Mouse (Mus musculus) hindlimb bud, embryonic 11.5 days (tissue): ENCODE results near the gene Glis3.

Source experiments
- DNase-seq: peaks from one replicate; pipeline ENCODE4 v3.0.0-alpha.2; 2012; ENCODE audit warnings: low read depth, low spot score; ENCODE audit errors: extremely low spot score

Gene Glis3

DNA sequence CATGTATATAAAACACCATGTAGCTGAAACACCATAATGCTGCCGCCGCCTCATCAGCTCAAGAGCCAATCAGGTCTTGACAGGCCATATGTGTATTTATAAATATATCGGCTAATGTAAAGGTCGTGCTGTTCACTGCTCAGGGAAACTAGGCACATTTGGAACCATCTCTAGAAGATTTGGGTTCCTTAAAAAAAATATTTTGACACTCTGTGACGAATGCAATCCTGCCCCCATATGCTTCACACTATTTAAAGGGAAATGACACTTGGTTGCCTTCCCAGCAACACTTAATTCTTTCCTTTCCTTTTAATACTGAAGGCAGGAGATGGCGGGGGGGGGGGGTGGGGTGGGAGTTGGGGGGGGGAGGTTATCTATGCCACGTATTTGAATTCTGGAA lies 286.1 kb downstream of the Glis3 start:
- no peak for DNase-seq

GRCm38 (mm10) chr19:28392838-28393237 lies 287.0 kb downstream of the Glis3 start:
- no peak for DNase-seq

GRCm38 (mm10) chr19:28390920-28391319 lies 289.0 kb downstream of the Glis3 start:
- DNase-seq, result no peak

DNA sequence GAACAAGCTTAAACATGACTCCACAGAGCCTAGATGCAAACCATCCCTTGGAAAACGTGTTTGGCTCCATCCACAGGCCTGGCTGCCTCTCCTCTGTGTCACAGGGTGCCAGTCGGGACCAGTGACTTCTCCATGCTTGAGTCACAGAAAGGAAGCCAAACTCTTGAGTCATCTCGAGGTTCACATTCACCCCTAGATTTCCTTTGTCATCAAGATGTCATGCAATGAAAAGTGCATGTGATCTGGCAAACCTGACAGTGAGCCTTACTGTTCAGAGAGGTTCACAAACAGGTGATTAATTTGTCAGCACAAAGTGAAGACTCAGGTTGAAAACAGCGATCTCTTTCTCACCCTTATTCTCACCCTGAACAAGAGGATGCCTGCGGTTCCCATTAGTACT lies 290.7 kb downstream of the Glis3 start:
- no peak for DNase-seq

GRCm38 (mm10) chr19:28383425-28383824 lies 296.5 kb downstream of the Glis3 start:
- DNase-seq, result no peak

DNA sequence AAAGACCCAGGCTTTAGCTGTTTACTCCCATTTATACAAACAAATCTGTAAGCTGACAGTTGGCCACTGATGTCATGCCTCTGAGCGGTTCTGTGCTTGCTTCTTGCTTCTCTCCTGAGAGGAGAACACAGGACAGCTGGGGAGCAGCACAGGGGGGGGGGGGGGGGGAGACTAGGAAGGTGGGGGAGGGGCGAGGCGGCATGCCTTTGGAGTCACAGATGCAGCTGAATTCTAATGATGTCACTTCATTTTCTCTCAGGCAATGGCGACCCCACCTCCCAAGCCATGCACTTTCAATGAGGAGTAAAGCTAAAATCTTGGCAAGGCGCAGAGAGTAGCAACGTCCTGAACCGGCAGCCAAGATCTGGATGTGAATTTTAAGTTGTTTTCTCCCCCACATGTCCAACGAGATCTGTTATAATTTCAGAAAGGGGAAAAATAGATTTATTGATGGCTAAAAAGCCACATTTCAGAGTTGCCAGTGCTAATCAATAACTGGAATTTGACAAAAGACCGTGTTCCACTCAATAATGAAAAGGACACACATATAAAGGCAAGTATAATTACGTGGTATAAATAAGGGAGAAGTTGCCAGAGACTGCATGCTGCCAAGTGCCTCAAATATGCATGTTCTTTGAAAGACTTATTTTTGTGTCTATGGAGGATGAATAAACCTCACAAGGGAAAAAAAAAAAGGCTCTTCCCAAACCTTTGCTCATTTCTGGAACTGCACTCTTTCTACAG lies 297.5 kb downstream of the Glis3 start:
- DNase-seq, result no peak

GRCm38 (mm10) chr19:28381441-28381840 lies 298.4 kb downstream of the Glis3 start:
- no peak for DNase-seq

DNA sequence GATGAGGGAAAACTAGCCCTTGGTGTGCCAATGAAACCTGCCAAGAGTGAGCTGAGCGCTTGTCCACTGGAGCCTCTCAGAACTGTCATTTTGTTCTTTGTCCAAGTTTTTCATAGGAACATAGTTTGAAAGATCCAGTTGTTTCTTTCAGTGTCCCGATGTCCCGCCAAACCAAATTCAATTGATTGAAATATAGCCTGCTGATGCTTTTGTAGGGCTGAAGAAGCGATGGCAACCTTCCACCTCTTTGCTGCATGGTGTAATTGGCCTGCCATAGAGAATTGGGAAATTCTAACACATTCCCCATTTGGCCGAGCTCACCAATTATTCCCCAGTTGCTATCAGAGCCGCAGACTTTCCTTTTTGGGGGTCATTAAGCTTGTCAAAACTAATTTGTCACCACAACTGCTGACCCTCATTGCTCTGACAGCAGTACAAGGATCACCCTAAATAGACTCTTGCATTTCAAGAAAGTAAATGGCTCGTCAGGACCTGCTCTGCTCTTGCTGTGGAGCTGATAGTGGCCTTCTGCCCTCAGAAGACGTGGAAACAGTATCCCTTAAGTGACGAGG lies 299.1 kb downstream of the Glis3 start:
- no peak for DNase-seq

DNA sequence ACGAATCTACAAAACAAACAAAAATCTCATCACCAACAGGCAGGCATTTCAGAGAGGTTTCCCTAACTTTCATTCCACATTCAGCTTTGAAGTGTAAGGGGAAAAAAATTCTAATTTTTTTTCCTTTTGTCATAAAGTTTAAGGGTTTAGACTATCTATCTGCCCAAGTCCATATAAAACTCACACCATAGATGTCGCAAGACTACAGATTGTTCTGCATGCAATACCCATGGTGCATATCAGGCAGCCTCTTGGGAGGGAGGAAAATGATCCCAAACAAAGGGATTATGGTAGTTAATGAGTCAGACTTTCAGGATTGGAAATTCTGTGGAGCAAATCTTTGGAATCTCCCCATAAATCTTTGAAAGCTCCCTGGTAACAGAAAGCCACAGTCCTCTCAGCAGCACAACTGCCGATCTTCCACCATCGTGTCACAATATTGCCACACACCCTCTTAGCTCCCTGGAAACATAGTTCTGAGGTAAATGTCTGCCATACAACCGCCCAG lies 302.0 kb downstream of the Glis3 start:
- no peak for DNase-seq

- DNase-seq, result no peak
Observed at GRCm38 (mm10) chr19:28376401-28376800, 303.5 kb downstream of the Glis3 start.

DNA sequence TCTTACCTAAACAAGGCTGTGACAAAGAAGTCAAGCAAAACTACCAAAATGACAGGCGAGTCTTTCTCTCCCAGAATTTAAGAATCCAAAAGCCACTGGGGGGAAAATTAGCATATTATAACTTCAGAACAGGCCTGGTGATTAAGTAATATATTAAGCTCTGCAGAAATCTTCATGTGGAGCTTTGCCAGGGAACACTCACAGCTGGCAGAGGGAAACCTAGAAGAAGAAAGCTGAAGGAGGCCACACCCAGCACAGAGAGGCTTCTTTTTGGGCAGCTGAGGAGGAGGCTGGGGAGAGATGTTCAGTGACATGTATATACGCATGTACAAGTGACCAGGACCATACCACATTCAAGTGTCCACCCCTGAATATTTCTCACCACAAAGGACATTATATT lies 304.1 kb downstream of the Glis3 start:
- DNase-seq, result no peak

DNA sequence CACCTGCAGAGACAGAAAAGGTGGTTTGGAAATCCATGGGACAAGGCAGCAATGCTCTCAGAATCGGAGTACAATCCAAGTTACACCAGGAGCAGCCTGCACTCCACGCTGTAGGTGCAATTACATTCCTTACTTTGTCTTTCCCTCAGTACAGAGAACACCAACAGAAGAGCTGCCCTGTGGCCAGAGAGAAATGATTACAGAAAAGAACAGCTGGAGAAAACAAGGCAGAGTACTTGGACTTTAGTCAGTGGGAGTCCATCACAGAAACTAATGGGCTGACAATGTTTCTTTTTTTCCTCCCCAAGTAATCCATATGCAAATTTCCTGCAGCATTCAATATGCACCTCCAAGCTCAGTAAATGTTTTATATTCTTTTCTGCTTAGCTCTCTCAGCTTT lies 305.4 kb downstream of the Glis3 start:
- DNase-seq, result no peak

- no peak for DNase-seq
Observed at GRCm38 (mm10) chr19:28368215-28368614, 311.7 kb downstream of the Glis3 start.

DNA sequence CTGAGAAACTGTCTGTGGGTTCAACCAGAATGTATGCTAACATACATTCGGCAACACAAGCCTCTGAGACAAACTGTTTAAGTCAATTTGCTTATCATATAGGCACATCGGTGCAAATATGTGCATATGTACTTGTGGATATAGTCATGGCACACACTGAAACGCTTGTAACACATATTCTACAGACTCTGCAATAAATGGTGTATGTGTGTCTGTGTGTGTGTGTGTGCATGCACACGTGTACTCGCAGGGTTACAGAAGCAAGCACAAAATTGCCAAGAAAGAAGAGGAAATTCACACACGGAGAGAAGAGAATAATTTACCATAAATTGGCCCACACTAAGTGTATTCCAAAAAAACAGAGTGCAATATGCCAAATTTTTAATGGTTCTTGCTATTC lies 312.6 kb downstream of the Glis3 start:
- no peak for DNase-seq

DNA sequence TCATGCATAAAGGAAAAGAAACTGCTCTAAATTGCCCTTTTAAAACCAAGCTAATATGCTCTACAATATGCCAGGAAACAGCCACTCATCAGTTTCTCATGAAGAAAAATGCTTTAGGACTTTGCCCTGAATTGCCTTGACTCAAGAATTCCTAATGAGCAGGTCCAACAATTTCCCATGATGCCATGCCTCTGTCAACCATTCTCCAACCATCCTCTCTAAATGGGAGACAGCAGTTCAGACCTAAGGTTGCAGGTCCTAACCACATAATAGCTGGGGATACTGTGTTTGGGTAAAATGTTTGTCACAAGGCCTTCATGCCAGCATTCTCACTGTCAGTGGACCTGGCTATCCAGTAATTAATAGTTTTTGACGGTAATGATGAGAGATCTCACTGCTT lies 313.1 kb downstream of the Glis3 start:
- DNase-seq, result no peak

DNA sequence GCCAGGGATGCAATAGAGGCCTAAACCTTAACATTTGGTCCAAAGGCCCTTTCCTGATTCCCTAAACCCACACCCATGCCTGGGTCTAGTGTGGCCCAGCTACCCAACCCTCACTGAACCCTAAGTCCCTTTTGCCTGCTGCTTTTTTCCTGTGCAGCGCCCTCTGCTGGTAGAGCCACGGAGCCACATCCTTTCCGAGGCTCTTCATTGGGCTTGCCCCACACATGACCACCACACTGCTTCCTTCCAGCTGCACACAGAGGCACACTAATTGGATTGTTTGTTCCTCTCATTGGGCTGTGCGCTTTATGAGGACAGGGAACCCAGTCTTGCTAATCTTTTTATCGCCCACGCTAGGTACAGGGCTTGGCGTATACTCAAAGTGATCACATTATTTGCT lies 314.0 kb downstream of the Glis3 start:
- peak; percentile 41 for DNase-seq

DNA sequence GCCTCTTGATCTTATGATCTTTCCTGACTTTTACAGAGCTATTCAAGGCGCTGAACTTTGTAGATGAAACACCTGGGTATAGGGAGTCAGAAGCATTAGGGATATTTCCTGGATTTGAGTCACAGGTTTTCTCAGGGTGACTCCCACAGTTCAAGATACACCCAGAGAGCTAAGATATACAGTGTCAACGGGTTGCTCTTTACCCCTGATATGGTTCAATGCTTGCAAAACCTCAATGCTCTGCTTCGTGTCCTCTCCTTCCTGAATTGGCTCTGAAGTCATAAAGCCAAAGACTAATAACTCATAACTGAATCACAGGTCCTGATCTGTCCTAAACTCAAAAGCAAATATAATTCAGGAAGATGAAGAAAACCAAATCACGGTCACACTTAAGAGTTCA lies 319.0 kb downstream of the Glis3 start:
- no peak for DNase-seq

GRCm38 (mm10) chr19:28357595-28357994 lies 322.3 kb downstream of the Glis3 start:
- no peak for DNase-seq

DNA sequence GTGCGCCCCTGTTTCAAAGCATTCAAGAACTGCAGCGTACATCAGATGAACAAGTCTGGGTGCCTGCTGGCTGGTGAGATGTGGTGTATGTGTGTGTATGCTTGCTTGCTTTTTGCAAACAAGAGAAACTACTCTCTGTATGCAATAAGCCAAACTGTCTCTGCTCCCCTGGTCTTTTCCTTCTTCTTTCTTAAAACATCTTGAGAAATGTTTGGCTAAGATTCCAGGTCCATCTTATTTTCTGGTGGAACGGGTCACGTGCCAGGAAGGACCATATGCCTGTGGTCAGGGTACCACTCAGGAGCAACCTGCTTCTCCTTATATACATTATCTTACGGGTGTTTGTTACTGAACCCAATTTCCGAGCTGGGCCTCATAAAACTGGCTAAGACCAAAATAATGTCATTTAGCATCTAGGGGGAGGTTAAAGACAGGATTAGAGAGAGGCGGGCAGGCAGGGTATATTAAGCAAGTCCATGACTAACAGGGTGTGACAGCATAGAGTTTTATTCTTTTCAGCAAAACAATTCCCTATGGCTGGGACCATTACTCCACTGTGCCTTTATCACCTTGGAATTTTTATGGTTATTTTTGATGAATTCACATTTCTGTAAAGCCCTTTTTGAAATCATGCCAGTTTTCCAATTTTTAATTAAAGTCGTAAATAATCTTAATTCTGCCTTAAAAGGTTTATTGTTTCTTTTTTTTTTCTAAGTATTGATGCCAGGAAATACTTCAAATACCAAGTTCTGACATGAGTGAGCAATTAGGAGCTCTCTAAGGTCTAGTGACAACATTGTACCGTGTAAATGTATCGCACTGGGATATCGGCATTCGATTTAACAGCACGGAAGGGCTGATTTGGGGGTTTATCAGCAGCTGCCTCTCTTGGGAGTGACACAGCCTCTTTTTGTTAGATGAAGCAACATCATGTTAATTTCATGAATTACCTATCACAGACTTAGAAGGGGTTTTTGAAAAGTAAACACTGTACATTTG lies 328.5 kb downstream of the Glis3 start:
- DNase-seq, result peak; percentile 73

GRCm38 (mm10) chr19:28347080-28347825 lies 332.6 kb downstream of the Glis3 start:
- no peak for DNase-seq

DNA sequence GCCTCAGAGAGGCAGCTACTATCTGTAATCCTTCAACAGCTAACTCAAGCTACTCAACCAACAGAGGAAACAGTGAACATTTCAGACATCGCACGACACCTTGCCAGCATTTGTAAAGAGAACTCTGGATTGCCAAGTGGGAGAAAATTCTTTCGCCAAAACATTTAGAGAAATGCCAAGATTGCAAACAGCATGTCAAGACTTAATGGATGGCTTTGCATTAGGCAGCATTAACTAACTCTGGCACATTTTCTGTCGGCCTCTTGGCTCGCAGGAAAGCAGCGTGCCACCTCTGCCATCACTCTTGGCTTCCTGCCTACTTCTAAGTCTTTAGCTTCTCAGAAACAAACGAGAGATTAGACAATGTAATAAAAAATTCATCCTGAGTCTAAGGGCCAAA lies 336.2 kb downstream of the Glis3 start:
- no peak for DNase-seq
